Comparison of ENCODE assay signal across 17 mouse cellular contexts in the genomic region with DNA sequence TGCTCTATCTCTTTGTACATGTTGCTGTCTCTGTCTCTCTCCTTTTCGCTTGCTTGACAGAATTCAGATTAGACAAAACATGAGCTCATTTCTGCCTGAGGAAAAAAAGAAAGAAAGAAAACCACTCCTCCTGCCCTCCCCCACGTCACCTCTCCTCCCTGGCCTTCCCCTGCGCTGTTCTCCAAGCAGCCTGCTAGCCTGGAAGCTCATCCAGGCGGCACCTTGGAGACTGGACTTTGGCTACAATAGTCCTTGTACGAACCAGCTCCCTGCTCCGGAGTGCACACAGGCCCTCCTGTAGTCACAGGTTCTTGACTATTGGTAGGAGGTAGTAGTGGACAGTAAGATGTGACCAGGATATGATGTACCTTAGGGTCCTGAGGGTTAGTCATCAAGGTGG.
A peak's percentile ranks its signal among the peaks of the same experiment; 100 is the strongest.
DNase-seq lines count a peak whose midpoint lies in the region; ATAC-seq and TF ChIP-seq lines count a peak whose summit lies in the region.
"Had no signal": no experiment of that assay in that cellular context is flagged by ENCODE, and none has a peak within 500 bp of the region (broad histone marks: within the 10 kb centered on the region; RNA-seq: fewer than 3 reads in every experiment).

No protein-coding gene starts in this region.

- no peak overlapping the region for H3K27ac ChIP-seq in forebrain, postnatal 0 days (ENCODE audit: low read depth, low read length)
- H3K27ac ChIP-seq in forebrain, embryonic 16.5 days (ENCODE audit: low read length), result no peak overlapping the region
- 0 out of 2 replicates have a peak overlapping the region, but pooled peaks have one; percentile 70 for H3K27ac ChIP-seq in embryonic facial prominence, embryonic 14.5 days (replicated peaks; ENCODE audit: low read depth, low read length)
- H3K27ac ChIP-seq in kidney, embryonic 14.5 days (ENCODE audit: low read depth, low read length), result peak overlapping the region; percentile 30; the same call in 1 of the 2 replicates
- peak overlapping the region; percentile 78 for H3K27ac ChIP-seq in limb, embryonic 12.5 days
- H3K27ac ChIP-seq: heart, adult 2 months; macrophage had no signal

- H3K9ac ChIP-seq in forebrain, postnatal 0 days, result no peak overlapping the region
- no peak overlapping the region for H3K9ac ChIP-seq in forebrain, embryonic 16.5 days (replicated peaks; ENCODE audit: low read depth, low read length)
- H3K9ac ChIP-seq in embryonic facial prominence, embryonic 14.5 days (ENCODE audit: low read depth, low read length), result no peak overlapping the region
- no peak overlapping the region for H3K9ac ChIP-seq in kidney, embryonic 14.5 days (ENCODE audit: low read depth, low read length)
- no peak overlapping the region for H3K9ac ChIP-seq in limb, embryonic 12.5 days (replicated peaks)

- ATAC-seq in forebrain, postnatal 0 days, result peak; percentile 25; the same call in 1 of the 2 replicates
- no peak for ATAC-seq in forebrain, embryonic 16.5 days
- ATAC-seq in embryonic facial prominence, embryonic 14.5 days (ENCODE audit: low read depth), result no peak; the same call in 1 of the 2 replicates
- ATAC-seq in kidney, embryonic 14.5 days (ENCODE audit: low FRiP score, low TSS enrichment), result peak; percentile 60; the same call in 1 of the 2 replicates
- no peak for ATAC-seq in limb, embryonic 12.5 days (ENCODE audit: insufficient number of reproducible peaks, insufficient read depth, low FRiP score, low TSS enrichment, low read depth)

- no peaks in the 10 kb centered on the region for H3K9me3 ChIP-seq in forebrain, postnatal 0 days (ENCODE audit: low read length)
- no peaks in the 10 kb centered on the region for H3K9me3 ChIP-seq in forebrain, embryonic 16.5 days (ENCODE audit: control insufficient read depth, low read length)
- H3K9me3 ChIP-seq in embryonic facial prominence, embryonic 14.5 days (ENCODE audit: control insufficient read depth, low read length), result no peaks in the 10 kb centered on the region
- H3K9me3 ChIP-seq in kidney, embryonic 14.5 days (ENCODE audit: control insufficient read depth, low read length), result no peaks in the 10 kb centered on the region
- H3K9me3 ChIP-seq in limb, embryonic 12.5 days, result no peaks in the 10 kb centered on the region

- H3K27me3 ChIP-seq in forebrain, postnatal 0 days (ENCODE audit: insufficient read depth, low read length), result no peaks in the 10 kb centered on the region
- peaks cover 7% of the 10 kb centered on the region; the same call in 1 of the 2 replicates for H3K27me3 ChIP-seq in forebrain, embryonic 16.5 days (replicated peaks; ENCODE audit: control insufficient read depth, insufficient read depth, low read length)
- peaks cover 24% of the 10 kb centered on the region for H3K27me3 ChIP-seq in embryonic facial prominence, embryonic 14.5 days (replicated peaks; ENCODE audit: control insufficient read depth, insufficient read depth, low read length)
- no peaks in the 10 kb centered on the region for H3K27me3 ChIP-seq in kidney, embryonic 14.5 days (ENCODE audit: control insufficient read depth, insufficient read depth, low read length)
- peaks cover 71% of the 10 kb centered on the region for H3K27me3 ChIP-seq in limb, embryonic 12.5 days

- H3K4me1 ChIP-seq in forebrain, postnatal 0 days (ENCODE audit: insufficient read depth), result no peaks in the 10 kb centered on the region
- 0 out of 2 replicates have a peak, but pooled peaks cover 2% of the 10 kb centered on the region for H3K4me1 ChIP-seq in forebrain, embryonic 16.5 days (replicated peaks; ENCODE audit: control insufficient read depth, insufficient read depth, low read length)
- H3K4me1 ChIP-seq in embryonic facial prominence, embryonic 14.5 days (ENCODE audit: control insufficient read depth, insufficient read depth, low read length), result peaks cover 10% of the 10 kb centered on the region
- peaks cover 25% of the 10 kb centered on the region for H3K4me1 ChIP-seq in kidney, embryonic 14.5 days (ENCODE audit: control insufficient read depth, insufficient read depth, low read length)
- peaks cover 46% of the 10 kb centered on the region for H3K4me1 ChIP-seq in limb, embryonic 12.5 days (replicated peaks)

- WGBS in forebrain, postnatal 0 days, result 53% methylated on average over 6 of the region's 6 CpGs
- WGBS in forebrain, embryonic 16.5 days, result 64% methylated on average over 6 of the region's 6 CpGs
- WGBS in embryonic facial prominence, embryonic 14.5 days, result 45% methylated on average over 6 of the region's 6 CpGs
- 53% methylated on average over 6 of the region's 6 CpGs for WGBS in kidney, embryonic 14.5 days
- 62% methylated on average over 6 of the region's 6 CpGs for WGBS in limb, embryonic 12.5 days

- no peak for TF ChIP-seq CTCF in forebrain, postnatal 0 days (IDR thresholded peaks at IDR 0.05; ENCODE audit: low read depth)

- no peaks in the 10 kb centered on the region for H3K36me3 ChIP-seq in forebrain, postnatal 0 days (ENCODE audit: insufficient read depth)
- no peaks in the 10 kb centered on the region for H3K36me3 ChIP-seq in forebrain, embryonic 16.5 days (ENCODE audit: control insufficient read depth, insufficient read depth)
- H3K36me3 ChIP-seq in embryonic facial prominence, embryonic 14.5 days (ENCODE audit: control insufficient read depth, insufficient read depth, low read length), result no peaks in the 10 kb centered on the region
- H3K36me3 ChIP-seq in kidney, embryonic 14.5 days (ENCODE audit: control insufficient read depth, insufficient read depth, low read length), result no peaks in the 10 kb centered on the region
- H3K36me3 ChIP-seq in limb, embryonic 12.5 days, result no peaks in the 10 kb centered on the region

- H3K4me2 ChIP-seq in forebrain, postnatal 0 days (ENCODE audit: low read depth), result no peak overlapping the region
- H3K4me2 ChIP-seq in forebrain, embryonic 16.5 days (ENCODE audit: low read length), result no peak overlapping the region
- no peak overlapping the region for H3K4me2 ChIP-seq in embryonic facial prominence, embryonic 14.5 days (ENCODE audit: low read depth, low read length)
- no peak overlapping the region for H3K4me2 ChIP-seq in kidney, embryonic 14.5 days (replicated peaks; ENCODE audit: low read depth, low read length)
- H3K4me2 ChIP-seq in limb, embryonic 12.5 days, result no peak overlapping the region

- no peak overlapping the region for H3K4me3 ChIP-seq in forebrain, postnatal 0 days (ENCODE audit: low read depth, low read length)
- no peak overlapping the region for H3K4me3 ChIP-seq in forebrain, embryonic 16.5 days (replicated peaks; ENCODE audit: low read length)
- no peak overlapping the region for H3K4me3 ChIP-seq in embryonic facial prominence, embryonic 14.5 days (ENCODE audit: low read depth, low read length)
- H3K4me3 ChIP-seq in kidney, embryonic 14.5 days (ENCODE audit: low read length), result no peak overlapping the region
- H3K4me3 ChIP-seq in limb, embryonic 12.5 days (replicated peaks), result no peak overlapping the region
- H3K4me3 ChIP-seq: heart, adult 2 months had no signal

- DNase-seq in forebrain, postnatal 0 days, result no peak
- DNase-seq in embryonic facial prominence, embryonic 14.5 days (ENCODE audit: low spot score), result no peak
- no peak for DNase-seq in thymus, postnatal 14 days
- no peak for DNase-seq in adrenal gland, postnatal 4 days (ENCODE audit: low spot score in 2 of 2)
- DNase-seq: adrenal gland, adult 8-10 months; B cell, adult 2 months; cerebellum, postnatal 14 days; heart, adult 2 months; lung, adult 18-20 months; midbrain, embryonic 14.5 days; retina, postnatal 1 day; spleen, adult 18-20 months; thymus, postnatal 4 days had no signal

Comparison
In these comparisons a context has a peak if more than half of its experiments do, and no peak if none do; other contexts are left out.
1. ATAC-seq: peak in forebrain, postnatal 0 days (single experiment) and kidney, embryonic 14.5 days (single experiment); none in forebrain, embryonic 16.5 days (single experiment), embryonic facial prominence, embryonic 14.5 days (single experiment) and limb, embryonic 12.5 days (single experiment).
2. H3K27ac ChIP-seq: peak in embryonic facial prominence, embryonic 14.5 days (single experiment), kidney, embryonic 14.5 days (single experiment) and limb, embryonic 12.5 days (single experiment); none in forebrain, postnatal 0 days (single experiment) and forebrain, embryonic 16.5 days (single experiment).